Mouse (Mus musculus) intestine, embryonic 16.5 days (tissue): ENCODE data around the gene Mrpl43. TPM values are rescaled to one million over a fixed set of nuclear protein-coding genes. Genes with fewer than 3 reads are reported as not detected.

Experiments used
- ATAC-seq: fragments of 200-750 bp; cut with Nextera tagmentation; 2 replicates; pipeline ENCODE4 v1.8.0; 2017; ENCODE audit warnings: moderate TSS enrichment, moderate library complexity
- H3K27ac ChIP-seq: fragments of 300-500 bp; sonication (generic); 2 replicates; pipeline ENCODE4 v1.5.1; 2014; ENCODE audit warnings: mild to moderate bottlenecking, low read length
- H3K27me3 ChIP-seq: fragments of 300-500 bp; sonication (generic); replicated peaks from 2 replicates; pipeline ENCODE4 v1.6.1; 2014; ENCODE audit warnings: low read length, control low read depth, mixed read lengths; ENCODE audit not compliant: control insufficient read depth, insufficient read depth
- H3K36me3 ChIP-seq: fragments of 300-500 bp; sonication (generic); 2 replicates; pipeline ENCODE4 v1.6.1; 2014; ENCODE audit warnings: low read length, control low read depth; ENCODE audit not compliant: control insufficient read depth, insufficient read depth
- H3K4me1 ChIP-seq: fragments of 300-500 bp; sonication (generic); 2 replicates; pipeline ENCODE4 v1.6.1; 2014; ENCODE audit warnings: low read length, control low read depth, mixed read lengths; ENCODE audit not compliant: control insufficient read depth, insufficient read depth
- H3K4me2 ChIP-seq: fragments of 300-500 bp; sonication (generic); 2 replicates; pipeline ENCODE4 v1.6.1; 2014; ENCODE audit warnings: low read depth, low read length, control low read depth
- H3K4me3 ChIP-seq: fragments of 300-500 bp; sonication (generic); 2 replicates; pipeline ENCODE4 v1.5.1; 2014; ENCODE audit warnings: mild to moderate bottlenecking, low read length
- H3K9ac ChIP-seq: fragments of 300-500 bp; sonication (generic); 2 replicates; pipeline ENCODE4 v1.6.1; 2014; ENCODE audit warnings: low read depth, low read length
- H3K9me3 ChIP-seq: fragments of 300-500 bp; sonication (generic); 2 replicates; pipeline ENCODE4 v1.6.1; 2016; ENCODE audit warnings: low read length, control low read depth; ENCODE audit not compliant: control insufficient read depth
- WGBS: fragments of 180-500 bp; shearing (Covaris S2); extraction: QIAGEN DNeasy Blood & Tissue Kit; methylation state at CpG from one replicate; pipeline ENCODE4 v1.1.7; 2014; 5-methylcytosine and 5-hydroxymethylcytosine counted together
- polyA plus RNA-seq: library from polyadenylated mRNA; unstranded; fragments of >200 nt; fragmentation: Nextera tagmentation; extraction: Ambion mirVana; gene quantifications from 2 replicates; pipeline ENCODE4 v1.2.1, GENCODE M21; 2015

The Mrpl43 gene
- polyA plus RNA-seq, 1 experiment from 2014 or later, result 76.4 TPM

DNA sequence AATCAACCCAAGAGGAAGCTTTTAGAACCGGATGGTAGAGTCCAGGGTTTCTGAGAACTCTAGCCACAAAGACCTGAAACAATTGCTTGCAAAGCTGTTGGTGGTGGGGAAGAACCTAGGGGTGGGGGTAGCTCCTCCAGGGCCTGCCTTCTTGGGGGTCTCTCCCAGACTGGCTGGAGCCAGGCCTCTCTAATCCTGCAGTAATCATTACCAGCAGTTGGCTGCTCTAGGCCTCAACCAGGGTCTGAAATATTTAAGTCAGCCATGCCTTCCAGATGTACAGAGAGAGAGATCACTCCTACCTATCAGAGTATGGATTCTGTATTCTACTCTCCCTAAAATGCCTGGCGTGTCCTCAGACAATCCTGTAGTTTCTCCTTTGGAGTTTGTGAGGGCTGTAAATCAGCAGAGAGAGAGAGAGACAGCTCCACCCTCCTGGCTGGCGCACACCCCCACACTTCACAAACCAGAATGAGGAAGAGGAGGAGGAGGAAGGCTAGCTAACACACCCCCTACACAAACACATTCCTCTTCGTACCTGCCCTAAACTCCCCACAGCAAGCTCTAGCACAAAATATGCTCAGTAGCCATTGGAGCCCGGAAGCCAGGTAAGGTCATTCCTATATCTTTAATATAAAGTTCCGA, 7.5 kb upstream of the Mrpl43 start:
- Histone ChIP-seq H3K9ac (peak overlapping the region; percentile 31), H3K4me2 (peak overlapping the region; percentile 93)
- 42% methylated on average over 6 of the region's 6 CpGs for WGBS

DNA sequence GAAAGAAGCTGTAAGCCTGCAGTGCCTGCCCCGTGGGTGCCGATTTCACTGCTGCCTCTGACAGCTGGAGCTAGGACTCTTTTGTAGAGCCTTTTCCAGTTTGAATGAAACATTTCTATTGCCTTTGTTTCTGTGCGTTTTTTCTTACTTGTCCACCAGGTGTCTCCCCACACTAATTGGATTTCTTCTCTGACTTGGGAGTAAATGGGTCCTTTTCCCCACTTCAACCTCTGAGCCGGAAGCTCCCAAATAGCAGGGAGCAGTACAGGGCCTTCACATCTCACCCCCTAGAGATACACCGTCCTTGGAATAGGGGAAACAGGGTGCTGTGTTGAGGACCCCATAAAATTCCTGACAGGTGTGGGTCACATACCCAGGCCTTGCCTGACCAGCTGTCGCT, 6.4 kb upstream of the Mrpl43 start:
- no peaks in the 10 kb centered on the region for H3K9me3 ChIP-seq
- H3K4me1 ChIP-seq, result peaks cover 30% of the 10 kb centered on the region
- H3K27me3 ChIP-seq, result no peaks in the 10 kb centered on the region
- ATAC-seq, result no peak
- no peak overlapping the region for H3K4me2 ChIP-seq
- no peak overlapping the region for H3K27ac ChIP-seq
- no peak overlapping the region for H3K9ac ChIP-seq
- no peak overlapping the region for H3K4me3 ChIP-seq
- WGBS, result 39% methylated on average over 6 of the region's 6 CpGs
- peaks cover 13% of the 10 kb centered on the region for H3K36me3 ChIP-seq

More for the DNA sequence above, 7.5 kb upstream of the Mrpl43 start:
- peaks cover 13% of the 10 kb centered on the region for H3K36me3 ChIP-seq
- peak overlapping the region; percentile 100 for H3K27ac ChIP-seq
- no peak for ATAC-seq
- H3K9me3 ChIP-seq, result no peaks in the 10 kb centered on the region
- no peaks in the 10 kb centered on the region for H3K27me3 ChIP-seq
- H3K4me1 ChIP-seq, result peaks cover 27% of the 10 kb centered on the region
- peak overlapping the region; percentile 8 for H3K4me3 ChIP-seq

GRCm38 (mm10) chr19:45012219-45012618, 6.0 kb upstream of the Mrpl43 start:
- Histone ChIP-seq H3K27me3 (no peaks in the 10 kb centered on the region), H3K27ac (no peak overlapping the region), H3K4me1 (peaks cover 33% of the 10 kb centered on the region), H3K9ac (no peak overlapping the region), H3K36me3 (peaks cover 13% of the 10 kb centered on the region), H3K4me3 (no peak overlapping the region), H3K4me2 (no peak overlapping the region), H3K9me3 (no peaks in the 10 kb centered on the region)
- 89% methylated on average over 8 of the region's 8 CpGs for WGBS
- no peak for ATAC-seq

GRCm38 (mm10) chr19:45010646-45011045, 4.4 kb upstream of the Mrpl43 start:
- Histone ChIP-seq H3K27ac (no peak overlapping the region), H3K9ac (no peak overlapping the region), H3K4me3 (no peak overlapping the region), H3K4me2 (no peak overlapping the region), H3K9me3 (no peaks in the 10 kb centered on the region), H3K27me3 (no peaks in the 10 kb centered on the region), H3K4me1 (peaks cover 36% of the 10 kb centered on the region), H3K36me3 (peaks cover 13% of the 10 kb centered on the region)
- no peak for ATAC-seq
- WGBS, result 85% methylated on average over 4 of the region's 4 CpGs

DNA sequence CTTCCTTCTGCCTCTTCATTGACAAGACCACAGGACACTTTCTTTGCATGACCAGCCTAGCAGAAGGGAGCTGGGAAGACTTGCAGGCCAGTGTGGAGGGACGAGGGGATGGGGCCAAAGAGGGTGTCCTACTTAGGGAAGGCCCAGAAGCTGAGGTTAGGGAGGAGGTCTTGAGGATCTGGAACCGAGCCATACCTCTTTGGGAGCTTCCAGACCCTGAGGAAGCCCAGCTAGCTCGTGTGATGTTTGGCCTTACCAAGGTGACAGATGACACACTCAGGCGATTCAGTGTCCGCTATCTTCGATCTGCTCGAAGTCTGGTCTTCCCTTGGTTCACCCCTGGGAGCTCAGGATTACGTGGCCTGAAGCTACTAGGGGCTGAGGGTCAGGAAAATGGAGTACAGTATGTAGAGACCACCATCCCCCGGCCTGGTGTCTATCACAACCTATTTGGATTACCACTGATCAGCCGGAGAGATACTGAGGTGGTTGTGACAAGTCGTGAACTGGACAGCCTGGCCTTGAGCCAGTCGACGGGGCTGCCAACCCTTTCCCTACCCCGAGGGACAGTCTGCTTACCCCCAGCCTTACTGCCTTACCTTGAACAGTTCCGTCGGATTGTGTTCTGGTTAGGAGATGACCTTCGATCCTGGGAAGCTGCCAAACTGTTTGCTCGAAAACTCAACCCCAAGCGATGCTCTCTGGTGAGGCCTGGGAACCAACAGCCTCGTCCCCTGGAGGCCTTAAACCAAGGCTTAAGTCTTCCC, 1.4 kb upstream of the Mrpl43 start:
- Histone ChIP-seq H3K36me3 (peaks cover 19% of the 10 kb centered on the region), H3K9me3 (no peaks in the 10 kb centered on the region), H3K4me2 (peak overlapping the region; percentile 88), H3K27me3 (no peaks in the 10 kb centered on the region), H3K4me1 (peaks cover 19% of the 10 kb centered on the region), H3K27ac (peak overlapping the region; percentile 82), H3K9ac (peak overlapping the region; percentile 69; the same call in 1 of the 2 replicates), H3K4me3 (peak overlapping the region; percentile 68)
- 82% methylated on average over 20 of the region's 20 CpGs for WGBS
- ATAC-seq, result no peak

GRCm38 (mm10) chr19:45007021-45007420, 779 bp upstream of the Mrpl43 start:
- H3K4me2 ChIP-seq, result peak overlapping the region; percentile 88
- WGBS, result 28% methylated on average over 17 of the region's 17 CpGs
- peaks cover 19% of the 10 kb centered on the region for H3K36me3 ChIP-seq
- H3K27me3 ChIP-seq, result no peaks in the 10 kb centered on the region
- peak overlapping the region; percentile 68 for H3K4me3 ChIP-seq
- no peak for ATAC-seq
- no peaks in the 10 kb centered on the region for H3K9me3 ChIP-seq
- peaks cover 19% of the 10 kb centered on the region for H3K4me1 ChIP-seq
- H3K27ac ChIP-seq, result peak overlapping the region; percentile 82
- peak overlapping the region; percentile 69 for H3K9ac ChIP-seq

GRCm38 (mm10) chr19:45005444-45005843, 798 bp downstream of the Mrpl43 start, which contains the start of gene Twnk:
Gene Twnk (plus strand): TSS chr19:45005663.
- WGBS, result 10% methylated on average over 16 of the region's 16 CpGs
- Histone ChIP-seq H3K27ac (peak within 1 kb of the TSS; percentile 82), H3K4me3 (peak within 1 kb of the TSS; percentile 68), H3K4me1 (peaks cover 19% of the 10 kb centered on the region), H3K4me2 (peak within 1 kb of the TSS; percentile 88), H3K9me3 (no peaks in the 10 kb centered on the region), H3K9ac (peak within 1 kb of the TSS; percentile 69), H3K36me3 (peaks cover 19% of the 10 kb centered on the region), H3K27me3 (no peaks in the 10 kb centered on the region)
- peak; percentile 30 for ATAC-seq

- Histone ChIP-seq H3K4me3 (no peak overlapping the region), H3K9me3 (no peaks in the 10 kb centered on the region), H3K36me3 (peaks cover 12% of the 10 kb centered on the region; the same call in 1 of the 2 replicates), H3K4me2 (no peak overlapping the region), H3K4me1 (peaks cover 19% of the 10 kb centered on the region), H3K27ac (no peak overlapping the region), H3K9ac (no peak overlapping the region), H3K27me3 (no peaks in the 10 kb centered on the region)
- ATAC-seq, result no peak
- 81% methylated on average over 7 of the region's 7 CpGs for WGBS
These were observed 2.3 kb downstream of the Mrpl43 start for GRCm38 (mm10) chr19:45003740-45004516.

GRCm38 (mm10) chr19:45002301-45002700, 3.9 kb downstream of the Mrpl43 start:
- no peaks in the 10 kb centered on the region for H3K9me3 ChIP-seq
- peaks cover 24% of the 10 kb centered on the region for H3K36me3 ChIP-seq
- H3K4me1 ChIP-seq, result peaks cover 13% of the 10 kb centered on the region
- 57% methylated on average over 3 of the region's 3 CpGs for WGBS
- H3K4me2 ChIP-seq, result no peak overlapping the region
- no peaks in the 10 kb centered on the region for H3K27me3 ChIP-seq
- H3K9ac ChIP-seq, result no peak overlapping the region
- no peak for ATAC-seq
- H3K27ac ChIP-seq, result no peak overlapping the region
- no peak overlapping the region for H3K4me3 ChIP-seq
